Mouse (Mus musculus): Measurements from ENCODE around the gene Rack1. TPM values are rescaled to one million over a fixed set of nuclear protein-coding genes. Genes with fewer than 3 reads are reported as not detected.

Rack1 gene
- polyA plus RNA-seq (2017; shearing (Covaris generic)), result 100 to 1,000 TPM; 607 to 930 TPM

GRCm38 (mm10) chr11:48799921-48800701 is at the start of gene Rack1:
Gene Rack1, plus strand, starts transcription at chr11:48800332.

GRCm38 (mm10) chr11:48816800-48817665 is 16.9 kb downstream of the Rack1 start, which contains the start of gene Trim41:
Gene Trim41, minus strand, starts transcription at chr11:48817353.

GRCm38 (mm10) chr11:48825979-48826751 is 26.0 kb downstream of the Rack1 start, which contains the start of the genes Trim7 and Gm12184:
Gene Trim7, plus strand, starts transcription at chr11:48826140.
Gene Gm12184, minus strand, starts transcription at chr11:48826655.

Other genes with a start within 250 kb of the Rack1 start
- gene Trim41, start 17.0 kb downstream of the Rack1 start, polyA plus RNA-seq (2017; shearing (Covaris generic)), result 1 to 10 TPM; 1.6 to 1.9 TPM
- under 1 TPM; 0.70 to 0.99 TPM for gene Trim7, start 25.8 kb downstream of the Rack1 start, polyA plus RNA-seq (2017; shearing (Covaris generic))
- gene Gm12184, start 26.3 kb downstream of the Rack1 start, polyA plus RNA-seq (2017; shearing (Covaris generic)), result 1 to 10 TPM; 4.9 to 5.0 TPM
- gene Irgm1, start 71.4 kb downstream of the Rack1 start, polyA plus RNA-seq (2017; shearing (Covaris generic)), result 100 to 1,000 TPM; 184 to 211 TPM
- gene Gm5431, start 101.9 kb downstream of the Rack1 start, polyA plus RNA-seq (2017; shearing (Covaris generic)), result 1 to 10 TPM; 1.3 to 1.4 TPM
- 100 to 1,000 TPM; 135 to 194 TPM for gene Psme2b, start 145.9 kb downstream of the Rack1 start, polyA plus RNA-seq (2017; shearing (Covaris generic))
- 1 to 10 TPM; 1.3 to 1.4 TPM for gene Olfr56, start 178.6 kb downstream of the Rack1 start, polyA plus RNA-seq (2017; shearing (Covaris generic))
- gene 9930111J21Rik1, start 179.1 kb downstream of the Rack1 start, polyA plus RNA-seq (2017; shearing (Covaris generic)), result 100 to 1,000 TPM; 111 to 163 TPM
- 1 to 10 TPM; 4.8 to 6.1 TPM for gene Gm12185, start 191.9 kb downstream of the Rack1 start, polyA plus RNA-seq (2017; shearing (Covaris generic))
- gene Tgtp1, start 193.8 kb downstream of the Rack1 start, polyA plus RNA-seq (2017; shearing (Covaris generic)), result 100 to 1,000 TPM; 236 to 376 TPM